Mouse (Mus musculus) E14TG2a.4 (cell line): ENCODE results near the gene Ncoa3.

Experiments used
- CTCF ChIP-seq: conservative IDR thresholded peaks from 2 replicates; pipeline ENCODE4 v1.5.1; 2014; ENCODE audit warnings: low read length
- NANOG ChIP-seq: IDR thresholded peaks from 2 replicates; pipeline ENCODE4 v1.6.1; 2014; ENCODE audit warnings: borderline replicate concordance, low read length, mixed read lengths
- POU5F1 ChIP-seq: IDR thresholded peaks from 2 replicates; pipeline ENCODE4 v1.6.1; 2014; ENCODE audit warnings: low read length, borderline replicate concordance

DNA sequence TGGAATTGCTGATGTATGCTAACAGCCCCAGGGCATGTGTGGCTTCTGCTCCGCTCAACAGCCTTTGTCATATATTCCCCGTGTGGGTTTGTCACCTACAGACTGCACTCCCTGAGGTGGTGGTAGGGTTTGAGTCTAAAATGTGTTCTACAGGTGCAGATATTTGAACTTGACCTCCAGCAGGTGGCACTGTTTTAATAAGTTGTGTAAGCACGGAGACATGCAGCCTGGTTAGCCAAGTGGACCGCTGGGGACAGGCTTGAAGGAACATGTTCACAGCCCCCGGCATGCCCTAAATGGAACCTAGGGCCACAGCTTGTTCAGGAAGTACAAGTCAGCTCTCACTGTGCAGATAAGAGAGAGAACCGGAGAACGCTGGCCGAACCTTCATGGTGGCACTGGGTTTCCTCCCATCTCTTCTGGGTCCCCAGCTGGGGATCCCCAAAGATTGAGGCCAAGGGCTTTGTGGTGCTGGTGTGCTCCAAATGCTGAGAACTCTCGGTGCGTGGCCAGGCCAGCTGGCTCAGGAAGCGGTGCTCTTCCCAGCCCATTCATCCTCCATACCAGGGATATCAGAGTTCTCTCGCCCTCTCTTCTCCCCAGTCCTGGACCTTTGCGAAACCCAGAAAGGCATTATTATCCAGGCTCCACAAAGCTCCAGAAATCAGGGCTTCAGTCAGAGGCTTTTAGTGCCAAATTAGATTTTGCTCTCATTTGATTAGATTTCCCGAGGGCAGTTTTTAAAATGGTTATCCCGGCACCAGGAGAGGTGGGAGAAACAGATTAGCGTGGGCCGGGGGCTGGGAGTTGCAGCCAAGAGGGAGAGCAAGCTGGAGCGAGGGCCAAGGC, 105.2 kb downstream of the Ncoa3 start:
- TF ChIP-seq CTCF (peak; percentile 49), POU5F1 (no peak), NANOG (no peak)
